Mouse (Mus musculus): ENCODE data around the gene Eml6. TPM values are rescaled to one million over a fixed set of nuclear protein-coding genes. Genes with fewer than 3 reads are reported as not detected.

Eml6 gene
- total RNA-seq, 2 experiments from 2014 or later = 5.6 to 5.8 TPM

DNA sequence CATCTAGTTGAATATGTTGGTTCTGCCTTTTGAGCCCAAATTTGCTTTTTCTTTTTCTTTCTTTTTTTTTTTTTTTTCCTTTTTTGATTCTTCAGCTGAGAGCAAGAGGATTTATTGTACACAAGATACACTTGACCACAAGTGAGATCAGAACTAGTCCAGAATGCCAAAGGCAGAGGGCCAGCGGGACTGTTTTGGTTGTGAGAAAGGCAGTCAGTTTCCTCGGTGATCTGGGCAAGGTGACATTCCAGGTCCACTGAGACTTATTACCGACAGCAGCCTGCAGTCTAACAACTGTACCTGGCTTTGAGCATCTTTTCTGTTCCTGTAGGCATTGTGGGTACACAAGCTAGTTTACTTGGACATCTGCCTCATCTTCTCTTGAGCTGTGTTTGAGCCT, 323.1 kb downstream of the Eml6 start:
- DNase-seq (ENCODE audit: low spot score in 2 of 2) = no peak

DNA sequence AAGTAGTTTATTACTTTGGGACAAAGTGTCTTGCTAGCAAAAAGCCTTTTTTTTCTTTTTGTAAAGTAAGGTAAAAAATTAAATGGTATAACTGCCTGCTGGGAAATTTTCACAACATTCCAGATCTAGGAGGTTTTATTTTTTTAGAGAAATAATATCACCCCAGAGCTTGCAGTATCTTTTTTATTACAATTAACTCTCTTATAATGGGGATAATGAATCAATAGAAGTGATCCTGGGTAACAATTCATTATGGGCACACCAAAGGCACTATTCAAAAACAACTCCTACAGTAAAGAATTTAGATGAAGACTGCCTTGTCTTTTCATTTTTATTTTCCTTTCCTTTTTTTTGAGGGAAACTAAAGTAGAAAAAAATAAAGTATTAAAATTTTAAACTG, 331.1 kb downstream of the Eml6 start:
- no peak for DNase-seq (ENCODE audit: low spot score in 2 of 2)

DNA sequence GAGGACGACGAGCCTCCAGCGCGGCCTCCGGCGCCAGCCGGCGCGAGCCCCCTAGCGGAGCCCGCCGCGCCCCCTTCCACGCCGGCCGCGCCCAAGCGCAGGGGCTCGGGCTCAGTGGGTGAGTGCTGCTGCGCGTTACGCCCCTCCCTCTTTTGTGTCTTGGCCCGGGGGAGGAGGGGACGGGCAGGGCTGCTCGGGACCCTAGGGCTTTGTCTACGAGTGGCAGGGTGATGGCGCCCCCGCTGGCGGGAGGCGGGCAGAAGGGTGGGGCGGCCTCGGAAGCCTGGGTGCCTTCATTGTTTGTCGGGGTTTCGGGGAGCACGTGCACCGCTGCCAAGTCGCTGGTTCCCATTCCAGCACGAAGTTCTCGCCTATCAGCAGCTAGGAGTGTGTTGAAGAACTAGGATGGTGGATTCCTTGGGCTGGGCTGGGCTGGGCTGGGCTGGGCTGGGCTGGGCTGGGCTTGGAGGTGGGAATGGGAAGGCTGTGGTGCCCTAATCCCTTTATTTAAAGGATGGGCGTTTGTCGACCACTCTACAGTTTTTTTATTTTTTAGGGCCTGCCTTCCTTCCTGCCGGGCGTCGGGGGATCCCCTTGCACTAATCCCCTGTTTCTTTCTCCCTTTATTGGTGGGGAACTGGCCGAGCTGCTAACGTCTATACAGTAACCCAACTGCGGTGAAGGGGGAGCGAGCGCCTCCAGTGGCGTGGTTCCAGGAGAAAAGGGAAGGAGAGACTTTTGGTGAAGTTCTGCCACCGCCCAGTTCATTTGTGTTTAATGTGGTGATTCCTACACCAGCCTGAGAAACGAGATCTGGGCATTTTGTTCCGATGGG, 332.0 kb downstream of the Eml6 start:
- DNase-seq (ENCODE audit: low spot score in 2 of 2) = peak; percentile 67 to 78

Other genes with a start within 250 kb of the Eml6 start
- under 1 TPM; 0.48 to 0.85 TPM for gene 4931440F15Rik, start 200.4 kb downstream of the Eml6 start, total RNA-seq (2021)
- 100 to 1,000 TPM; 275 to 318 TPM for gene Sptbn1, start 242.1 kb upstream of the Eml6 start, total RNA-seq (2021)